Mouse (Mus musculus) heart, embryonic 10.5 days (tissue): Measurements from ENCODE around the gene Slc6a2. TPM values are rescaled to one million over a fixed set of nuclear protein-coding genes. Genes with fewer than 3 reads are reported as not detected.

ENCODE experiments used
- DNase-seq: peaks from one replicate; pipeline ENCODE4 v3.0.0-alpha.2; 2017; ENCODE audit warnings: low spot score
- H3K27ac ChIP-seq: fragments of 300-500 bp; sonication (generic); 2 replicates; pipeline ENCODE4 v1.5.1; 2016; ENCODE audit warnings: mild to moderate bottlenecking
- H3K27me3 ChIP-seq: fragments of 300-500 bp; sonication (generic); 2 replicates; pipeline ENCODE4 v1.6.1; 2016; ENCODE audit warnings: mild to moderate bottlenecking; ENCODE audit not compliant: poor library complexity, insufficient read depth, severe bottlenecking
- H3K36me3 ChIP-seq: fragments of 300-500 bp; sonication (generic); 2 replicates; pipeline ENCODE4 v1.6.1; 2016; ENCODE audit warnings: mild to moderate bottlenecking, moderate library complexity
- H3K4me1 ChIP-seq: fragments of 300-500 bp; sonication (generic); 2 replicates; pipeline ENCODE4 v1.6.1; 2016; ENCODE audit warnings: mild to moderate bottlenecking
- H3K4me3 ChIP-seq: fragments of 300-500 bp; sonication (generic); 2 replicates; pipeline ENCODE4 v1.5.1; 2016; ENCODE audit warnings: mild to moderate bottlenecking, moderate library complexity
- H3K9me3 ChIP-seq: fragments of 300-500 bp; sonication (generic); 2 replicates; pipeline ENCODE4 v1.6.1; 2016; ENCODE audit warnings: mild to moderate bottlenecking, moderate library complexity
- WGBS: fragments of 180-500 bp; shearing (Covaris S2); methylation state at CpG from one replicate; pipeline ENCODE4 v1.1.7; 2016; 5-methylcytosine and 5-hydroxymethylcytosine counted together
- polyA plus RNA-seq: library from polyadenylated mRNA; unstranded; fragments of >200 nt; fragmentation: Nextera tagmentation; extraction: Ambion mirVana; gene quantifications from 2 replicates; pipeline ENCODE4 v1.2.1, GENCODE M21; 2016

The Slc6a2 gene
- polyA plus RNA-seq, 1 experiment from 2014 or later = 0.11 TPM

DNA sequence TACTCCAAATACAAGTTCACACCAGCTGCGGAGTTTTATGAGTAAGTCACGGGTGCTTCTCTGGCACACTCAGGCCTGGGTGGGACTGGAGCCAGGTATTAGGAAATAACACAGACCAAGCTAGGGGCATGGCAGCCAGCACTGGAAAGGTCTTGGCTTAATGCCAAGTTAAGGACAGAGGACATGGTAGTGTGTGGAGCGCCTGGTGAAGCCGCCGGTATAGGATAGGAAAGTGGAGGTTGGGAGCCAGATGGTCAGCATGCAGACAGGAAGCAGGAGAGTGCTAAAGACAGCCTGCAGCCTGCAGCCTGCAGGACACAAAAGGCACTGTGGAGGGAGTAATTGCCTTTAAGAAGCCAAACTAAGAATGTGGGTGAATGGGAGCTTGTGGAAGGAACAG, 13.1 kb downstream of the Slc6a2 start:
- H3K36me3 ChIP-seq = no peaks in the 10 kb centered on the region
- no peak overlapping the region for H3K27ac ChIP-seq
- H3K27me3 ChIP-seq = no peaks in the 10 kb centered on the region; the same call in 1 of the 2 replicates
- no peak overlapping the region for H3K4me3 ChIP-seq
- WGBS = 76% methylated on average over 5 of the region's 5 CpGs
- H3K9me3 ChIP-seq = no peaks in the 10 kb centered on the region
- peaks cover 6% of the 10 kb centered on the region; the same call in 1 of the 2 replicates for H3K4me1 ChIP-seq
- no peak for DNase-seq

- 87% methylated on average over 5 of the region's 5 CpGs for WGBS
- Histone ChIP-seq H3K27me3 (no peaks in the 10 kb centered on the region; the same call in 1 of the 2 replicates), H3K4me1 (peaks cover 6% of the 10 kb centered on the region; the same call in 1 of the 2 replicates), H3K27ac (no peak overlapping the region), H3K4me3 (no peak overlapping the region), H3K36me3 (no peaks in the 10 kb centered on the region), H3K9me3 (no peaks in the 10 kb centered on the region)
- DNase-seq = no peak
Measured at GRCm38 (mm10) chr8:92976656-92977055, 16.8 kb downstream of the Slc6a2 start.

DNA sequence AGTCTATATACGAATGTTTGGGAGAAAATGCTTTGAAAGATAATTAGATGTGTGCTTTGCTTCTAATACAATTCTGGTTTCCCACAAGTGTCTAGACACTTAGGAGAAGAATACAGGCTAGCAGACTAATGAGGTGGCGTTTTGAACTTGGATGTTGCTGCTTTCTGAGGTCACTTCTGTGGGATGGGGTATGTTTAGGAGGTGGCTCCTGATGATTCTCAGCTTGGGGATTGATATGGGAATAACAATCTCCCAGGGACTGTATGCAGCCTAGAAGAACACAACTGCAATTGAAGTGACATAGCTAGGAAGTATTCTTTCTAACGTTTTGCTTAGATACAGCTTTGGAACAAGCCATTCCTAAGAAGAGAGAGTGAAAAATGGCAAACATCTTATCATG, 22.6 kb downstream of the Slc6a2 start:
- no peak for DNase-seq
- no peak overlapping the region for H3K27ac ChIP-seq
- H3K27me3 ChIP-seq = no peaks in the 10 kb centered on the region
- H3K36me3 ChIP-seq = no peaks in the 10 kb centered on the region
- no peaks in the 10 kb centered on the region for H3K9me3 ChIP-seq
- no peaks in the 10 kb centered on the region for H3K4me1 ChIP-seq
- H3K4me3 ChIP-seq = no peak overlapping the region
- 72% methylated on average over 3 of the region's 3 CpGs for WGBS

GRCm38 (mm10) chr8:92984376-92984775, 24.5 kb downstream of the Slc6a2 start:
- no peak for DNase-seq
- Histone ChIP-seq H3K27me3 (no peaks in the 10 kb centered on the region), H3K9me3 (no peaks in the 10 kb centered on the region), H3K4me3 (no peak overlapping the region), H3K36me3 (no peaks in the 10 kb centered on the region), H3K27ac (no peak overlapping the region), H3K4me1 (no peaks in the 10 kb centered on the region)
- WGBS = 66% methylated on average over 2 of the region's 2 CpGs

DNA sequence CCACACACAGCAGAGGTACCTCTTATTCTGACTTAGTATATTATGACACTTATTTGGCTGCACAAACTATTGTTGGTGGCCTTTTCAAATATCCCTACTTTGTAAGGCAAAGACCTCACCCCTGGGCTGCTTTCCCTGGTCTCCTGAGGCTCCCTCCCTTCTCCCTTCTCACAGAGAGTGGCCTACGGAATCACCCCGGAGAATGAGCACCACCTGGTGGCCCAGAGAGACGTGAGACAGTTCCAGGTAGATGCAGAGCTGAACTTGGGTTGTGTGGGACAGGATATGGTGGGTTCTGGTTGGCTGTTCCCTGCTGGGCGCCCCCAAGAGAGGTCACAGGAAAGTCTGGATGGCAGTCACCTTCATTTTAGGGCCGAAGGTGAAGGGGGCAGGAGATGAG, 37.0 kb downstream of the Slc6a2 start:
- no peaks in the 10 kb centered on the region for H3K9me3 ChIP-seq
- H3K36me3 ChIP-seq = no peaks in the 10 kb centered on the region
- no peak overlapping the region for H3K27ac ChIP-seq
- 21% methylated on average over 5 of the region's 5 CpGs for WGBS
- peaks cover 12% of the 10 kb centered on the region; the same call in 1 of the 2 replicates for H3K4me1 ChIP-seq
- DNase-seq = no peak
- H3K27me3 ChIP-seq = peaks cover 11% of the 10 kb centered on the region; the same call in 1 of the 2 replicates
- H3K4me3 ChIP-seq = no peak overlapping the region

DNA sequence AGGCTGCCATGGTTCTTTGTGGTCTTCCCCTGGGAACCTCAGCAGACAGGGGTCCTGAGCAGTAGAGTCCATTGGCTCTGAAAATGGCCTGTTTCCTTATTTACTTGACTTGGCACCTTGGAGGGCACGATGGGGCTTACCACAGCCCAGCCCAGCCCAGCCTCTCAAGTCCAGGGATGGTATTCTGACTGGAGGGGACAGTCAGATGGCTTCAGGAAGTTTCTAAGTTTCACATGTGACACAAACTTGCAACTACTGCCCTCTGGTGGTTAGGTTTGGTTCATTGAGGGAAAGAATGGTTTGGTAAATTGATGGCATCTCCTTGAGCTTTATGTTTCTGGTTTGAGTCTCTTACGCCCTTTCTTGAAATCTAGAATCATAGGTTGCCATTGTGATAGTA, 38.7 kb downstream of the Slc6a2 start:
- H3K9me3 ChIP-seq = no peaks in the 10 kb centered on the region
- peaks cover 11% of the 10 kb centered on the region; the same call in 1 of the 2 replicates for H3K27me3 ChIP-seq
- no peak overlapping the region for H3K4me3 ChIP-seq
- H3K36me3 ChIP-seq = no peaks in the 10 kb centered on the region
- no peak overlapping the region for H3K27ac ChIP-seq
- DNase-seq = no peak
- peaks cover 12% of the 10 kb centered on the region; the same call in 1 of the 2 replicates for H3K4me1 ChIP-seq
- 42% methylated on average over 2 of the region's 2 CpGs for WGBS

- no peak overlapping the region for H3K27ac ChIP-seq
- H3K27me3 ChIP-seq = no peaks in the 10 kb centered on the region
- 26% methylated on average over 5 of the region's 5 CpGs for WGBS
- peaks cover 8% of the 10 kb centered on the region; the same call in 1 of the 2 replicates for H3K4me1 ChIP-seq
- no peaks in the 10 kb centered on the region for H3K9me3 ChIP-seq
- H3K36me3 ChIP-seq = no peaks in the 10 kb centered on the region
- no peak overlapping the region for H3K4me3 ChIP-seq
- no peak for DNase-seq
Measured at GRCm38 (mm10) chr8:93010286-93010685, 50.4 kb downstream of the Slc6a2 start.

DNA sequence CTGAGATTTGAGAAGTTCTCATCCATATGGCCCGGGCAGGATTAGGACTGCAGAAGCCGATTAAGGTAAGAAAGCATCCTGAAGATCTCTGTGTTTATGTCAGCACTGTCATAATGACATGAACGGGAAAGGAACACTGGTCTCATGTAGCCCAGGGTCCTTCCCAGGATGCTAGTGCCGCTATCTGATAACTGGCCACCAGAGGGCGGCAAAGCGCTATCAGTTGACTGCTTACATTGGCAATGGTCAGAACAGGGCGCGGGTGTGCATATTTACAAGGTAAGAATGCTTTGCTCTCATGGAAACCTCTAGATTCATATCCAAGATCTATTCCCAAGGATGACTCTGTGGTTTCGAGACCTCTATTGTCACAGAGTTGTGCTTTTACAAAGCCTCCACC, 51.6 kb downstream of the Slc6a2 start:
- H3K36me3 ChIP-seq = no peaks in the 10 kb centered on the region
- H3K4me3 ChIP-seq = no peak overlapping the region
- H3K4me1 ChIP-seq = peaks cover 8% of the 10 kb centered on the region; the same call in 1 of the 2 replicates
- no peak overlapping the region for H3K27ac ChIP-seq
- H3K9me3 ChIP-seq = no peaks in the 10 kb centered on the region
- 8% methylated on average over 9 of the region's 9 CpGs for whole genome bisulfite sequencing
- peak; percentile 87 for DNase-seq
- no peaks in the 10 kb centered on the region for H3K27me3 ChIP-seq

DNA sequence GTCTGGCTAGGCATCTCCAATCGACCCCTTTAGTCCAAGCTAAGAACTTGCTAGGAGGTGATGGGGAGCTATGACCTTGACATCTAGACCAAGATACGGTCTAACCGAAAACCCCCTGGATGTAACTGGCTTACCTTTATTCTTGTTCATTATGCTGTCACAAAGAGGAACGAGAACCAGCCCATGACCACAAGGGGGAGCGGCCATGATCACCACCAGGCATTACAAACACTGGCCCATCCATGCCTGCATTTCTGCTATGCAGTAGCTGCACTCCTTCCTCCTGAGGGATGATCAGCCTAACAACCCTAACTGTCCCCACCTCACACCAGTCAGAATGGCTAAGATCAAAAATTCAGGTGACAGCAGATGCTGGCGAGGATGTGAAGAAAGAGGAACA, 52.3 kb downstream of the Slc6a2 start:
- H3K27me3 ChIP-seq = no peaks in the 10 kb centered on the region
- no peak overlapping the region for H3K4me3 ChIP-seq
- H3K27ac ChIP-seq = no peak overlapping the region
- 79% methylated on average over 6 of the region's 6 CpGs for WGBS
- no peaks in the 10 kb centered on the region for H3K9me3 ChIP-seq
- H3K4me1 ChIP-seq = peaks cover 8% of the 10 kb centered on the region; the same call in 1 of the 2 replicates
- H3K36me3 ChIP-seq = no peaks in the 10 kb centered on the region
- DNase-seq = no peak

- no peaks in the 10 kb centered on the region for H3K27me3 ChIP-seq
- peaks cover 8% of the 10 kb centered on the region; the same call in 1 of the 2 replicates for H3K4me1 ChIP-seq
- 20% methylated on average over 4 of the region's 4 CpGs for WGBS
Measured at GRCm38 (mm10) chr8:93014300-93014699, 54.4 kb downstream of the Slc6a2 start.

GRCm38 (mm10) chr8:93021738-93022137, 61.9 kb downstream of the Slc6a2 start:
- Histone ChIP-seq H3K4me1 (no peaks in the 10 kb centered on the region), H3K9me3 (no peaks in the 10 kb centered on the region), H3K36me3 (no peaks in the 10 kb centered on the region), H3K27me3 (no peaks in the 10 kb centered on the region), H3K4me3 (no peak overlapping the region), H3K27ac (no peak overlapping the region)
- 68% methylated on average over 5 of the region's 5 CpGs for WGBS
- no peak for DNase-seq

More at GRCm38 (mm10) chr8:93014300-93014699, 54.4 kb downstream of the Slc6a2 start:
- H3K27ac ChIP-seq = no peak overlapping the region
- no peak overlapping the region for H3K4me3 ChIP-seq
- H3K9me3 ChIP-seq = no peaks in the 10 kb centered on the region
- no peaks in the 10 kb centered on the region for H3K36me3 ChIP-seq
- no peak for DNase-seq

GRCm38 (mm10) chr8:93030664-93031063, 70.8 kb downstream of the Slc6a2 start:
- Histone ChIP-seq H3K4me1 (no peaks in the 10 kb centered on the region), H3K27ac (no peak overlapping the region), H3K4me3 (no peak overlapping the region), H3K9me3 (no peaks in the 10 kb centered on the region), H3K36me3 (no peaks in the 10 kb centered on the region), H3K27me3 (no peaks in the 10 kb centered on the region)
- DNase-seq = no peak
- 80% methylated on average over 2 of the region's 2 CpGs for WGBS

DNA sequence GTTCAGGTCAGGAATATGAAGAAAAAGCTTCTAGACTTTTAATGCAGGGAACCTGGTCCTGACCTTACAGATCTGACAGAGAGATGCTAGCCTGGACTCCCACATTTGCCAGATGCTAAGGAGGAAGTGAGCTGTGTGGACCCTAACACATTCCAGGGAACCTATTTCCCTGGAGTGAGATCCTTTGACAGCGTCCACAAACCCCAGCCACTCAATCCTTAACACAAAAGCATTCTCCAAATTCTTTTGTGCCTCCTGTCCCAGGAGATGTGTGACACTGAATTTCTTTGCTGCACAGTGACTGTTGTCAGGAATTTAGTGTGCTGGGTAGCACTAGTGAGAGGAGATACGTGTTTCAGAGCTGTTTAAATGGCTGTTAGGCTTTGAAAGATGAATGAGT, 79.0 kb downstream of the Slc6a2 start:
- 1% methylated on average over 2 of the region's 2 CpGs for WGBS
- no peak for DNase-seq
- 0 out of 2 replicates have a peak overlapping the region, but pooled peaks have one; percentile 44 for H3K27ac ChIP-seq

GRCm38 (mm10) chr8:93040256-93040655, 80.4 kb downstream of the Slc6a2 start:
- no peaks in the 10 kb centered on the region for H3K9me3 ChIP-seq
- H3K27me3 ChIP-seq = no peaks in the 10 kb centered on the region
- no peaks in the 10 kb centered on the region for H3K36me3 ChIP-seq
- H3K27ac ChIP-seq = no peak overlapping the region
- no peak overlapping the region for H3K4me3 ChIP-seq
- WGBS = 61% methylated on average over 2 of the region's 2 CpGs
- H3K4me1 ChIP-seq = peaks cover 16% of the 10 kb centered on the region
- no peak for DNase-seq

More for the DNA sequence above, 79.0 kb downstream of the Slc6a2 start:
- H3K9me3 ChIP-seq = no peaks in the 10 kb centered on the region
- no peaks in the 10 kb centered on the region for H3K27me3 ChIP-seq
- no peaks in the 10 kb centered on the region for H3K36me3 ChIP-seq
- H3K4me1 ChIP-seq = peaks cover 16% of the 10 kb centered on the region
- no peak overlapping the region for H3K4me3 ChIP-seq
